Comparison of ENCODE assay signal across 15 mouse cellular contexts in the genomic region with DNA sequence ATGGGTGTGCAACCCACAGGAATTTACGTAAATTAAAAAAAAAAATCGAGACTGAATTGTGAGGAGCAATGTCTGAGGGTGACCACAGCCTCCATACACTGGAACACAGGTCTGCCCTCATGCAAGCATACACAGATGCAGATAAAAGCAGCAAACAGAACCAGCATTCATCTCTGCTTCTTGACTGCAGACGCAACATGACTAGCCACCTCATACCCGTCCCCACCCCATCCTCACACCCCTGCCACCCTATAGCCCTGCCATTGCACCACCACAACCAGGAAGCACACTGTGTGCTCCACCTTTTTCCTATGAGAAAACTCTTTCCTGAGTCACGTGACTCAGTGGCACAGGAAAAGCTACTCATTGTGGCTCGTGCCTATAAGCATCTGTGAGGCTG.
"Had no signal": no experiment of that assay in that cellular context is flagged by ENCODE, and none has a peak within 500 bp of the region (broad histone marks: within the 10 kb centered on the region; RNA-seq: fewer than 3 reads in every experiment).

No protein-coding gene starts in this region.

- H3K9ac ChIP-seq: liver, embryonic 13.5 days; midbrain, embryonic 13.5 days; neural tube, embryonic 13.5 days; stomach, embryonic 15.5 days had no signal

- H3K4me2 ChIP-seq: liver, embryonic 13.5 days; midbrain, embryonic 13.5 days; neural tube, embryonic 13.5 days; stomach, embryonic 15.5 days had no signal

- H3K36me3 ChIP-seq: liver, embryonic 13.5 days; midbrain, embryonic 10.5 days; midbrain, embryonic 13.5 days; neural tube, embryonic 13.5 days; stomach, embryonic 15.5 days had no signal

- H3K27ac ChIP-seq: left cerebral cortex, adult 2 months; liver, embryonic 13.5 days; midbrain, embryonic 10.5 days; midbrain, embryonic 13.5 days; neural tube, embryonic 13.5 days; stomach, embryonic 15.5 days had no signal

- H3K27me3 ChIP-seq: liver, embryonic 13.5 days; megakaryocyte, embryonic 14.5 days; midbrain, embryonic 13.5 days; neural tube, embryonic 13.5 days; stomach, embryonic 15.5 days had no signal

- H3K4me1 ChIP-seq: liver, embryonic 13.5 days; midbrain, embryonic 13.5 days; neural tube, embryonic 13.5 days; stomach, embryonic 15.5 days had no signal

- H3K4me3 ChIP-seq: left cerebral cortex, adult 2 months; liver, embryonic 13.5 days; megakaryocyte, embryonic 14.5 days; midbrain, embryonic 10.5 days; midbrain, embryonic 13.5 days; myocyte; neural tube, embryonic 13.5 days; stomach, embryonic 15.5 days had no signal

- DNase-seq: layer of hippocampus, postnatal 36 days; liver, embryonic 13.5 days; lung, adult 2 months; right cerebral cortex, postnatal 25 days; spleen, adult 18-20 months; thymus, adult 18-20 months; thymus, postnatal 25 days had no signal

- H3K9me3 ChIP-seq: liver, embryonic 13.5 days; midbrain, embryonic 10.5 days; midbrain, embryonic 13.5 days; neural tube, embryonic 13.5 days; stomach, embryonic 15.5 days had no signal

- ATAC-seq: midbrain, embryonic 13.5 days; midbrain, embryonic 16.5 days had no signal
